Mouse (Mus musculus): ENCODE results near the gene Gm5089.
"Not testable (repeated sequence)": the region's sequence is repeated elsewhere in the genome, so short reads cannot be mapped to it uniquely, and the experiment has no call there.

The Gm5089 gene

GRCm38 (mm10) chr14:122463080-122463691, 12.3 kb upstream of the Gm5089 start:
- no peak for DNase-seq

GRCm38 (mm10) chr14:122462689-122463079, 11.8 kb upstream of the Gm5089 start:
- no peak for DNase-seq

GRCm38 (mm10) chr14:122461966-122462365, 11.1 kb upstream of the Gm5089 start:
- DNase-seq: no peak

- no peak for DNase-seq
Measured at GRCm38 (mm10) chr14:122461500-122461899, 10.6 kb upstream of the Gm5089 start.

GRCm38 (mm10) chr14:122460226-122460625, 9.3 kb upstream of the Gm5089 start:
- DNase-seq: no peak

- DNase-seq: no peak
Measured at GRCm38 (mm10) chr14:122459776-122460175, 8.9 kb upstream of the Gm5089 start.

- not testable (repeated sequence) for DNase-seq
Measured at GRCm38 (mm10) chr14:122459332-122459731, 8.4 kb upstream of the Gm5089 start.

GRCm38 (mm10) chr14:122455562-122455958, 4.6 kb upstream of the Gm5089 start:
- DNase-seq: no peak

GRCm38 (mm10) chr14:122454901-122455561, 4.1 kb upstream of the Gm5089 start:
- DNase-seq: no peak

- no peak for DNase-seq
Measured at GRCm38 (mm10) chr14:122453996-122454738, 3.3 kb upstream of the Gm5089 start.

- DNase-seq: no peak
Measured at GRCm38 (mm10) chr14:122453388-122453995, 2.6 kb upstream of the Gm5089 start.

- no peak for DNase-seq
Measured at GRCm38 (mm10) chr14:122452701-122453387, 1.9 kb upstream of the Gm5089 start.

- no peak for DNase-seq
Measured at GRCm38 (mm10) chr14:122451551-122452145, 733 bp upstream of the Gm5089 start.

GRCm38 (mm10) chr14:122449601-122450495, 1.1 kb downstream of the Gm5089 start:
- no peak for DNase-seq

GRCm38 (mm10) chr14:122436850-122437249, 14.1 kb downstream of the Gm5089 start:
- no peak for DNase-seq

- no peak for DNase-seq
Measured at GRCm38 (mm10) chr14:122434039-122434438, 16.9 kb downstream of the Gm5089 start.

- no peak for DNase-seq
Measured at GRCm38 (mm10) chr14:122432558-122432957, 18.4 kb downstream of the Gm5089 start.

- no peak for DNase-seq
Measured at GRCm38 (mm10) chr14:122427654-122428053, 23.3 kb downstream of the Gm5089 start.

- DNase-seq: no peak
Measured at GRCm38 (mm10) chr14:122427204-122427560, 23.7 kb downstream of the Gm5089 start.

- DNase-seq: no peak
Measured at GRCm38 (mm10) chr14:122426529-122427203, 24.2 kb downstream of the Gm5089 start.

- no peak for DNase-seq
Measured at GRCm38 (mm10) chr14:122424441-122424840, 26.5 kb downstream of the Gm5089 start.

All from spleen, adult 18-20 months (tissue).